Mouse (Mus musculus) limb, embryonic 12.5 days (tissue): ENCODE measurements around the gene Fam83f. TPM values are rescaled to one million over a fixed set of nuclear protein-coding genes. Genes with fewer than 3 reads are reported as not detected.

ENCODE experiments used
- ATAC-seq: fragments of 200-750 bp; cut with Nextera tagmentation; 2 replicates; pipeline ENCODE4 v1.8.0; 2017; ENCODE audit warnings: low read depth, moderate TSS enrichment; ENCODE audit not compliant: insufficient number of reproducible peaks, insufficient read depth, low FRiP score, low TSS enrichment
- H3K27ac ChIP-seq: fragments of 300-500 bp; sonication (generic); 2 replicates; pipeline ENCODE4 v1.5.1; 2016; ENCODE audit warnings: mild to moderate bottlenecking, moderate library complexity
- H3K27me3 ChIP-seq: fragments of 300-500 bp; sonication (generic); 2 replicates; pipeline ENCODE4 v1.6.1; 2016; ENCODE audit warnings: mild to moderate bottlenecking, moderate library complexity
- H3K36me3 ChIP-seq: fragments of 300-500 bp; sonication (generic); 2 replicates; pipeline ENCODE4 v1.6.1; 2016; ENCODE audit warnings: mild to moderate bottlenecking, moderate library complexity
- H3K4me1 ChIP-seq: fragments of 300-500 bp; sonication (generic); replicated peaks from 2 replicates; pipeline ENCODE4 v1.6.1; 2016
- H3K4me2 ChIP-seq: fragments of 300-500 bp; sonication (generic); 2 replicates; pipeline ENCODE4 v1.6.1; 2016; ENCODE audit warnings: mild to moderate bottlenecking, moderate library complexity
- H3K4me3 ChIP-seq: fragments of 300-500 bp; sonication (generic); replicated peaks from 2 replicates; pipeline ENCODE4 v1.5.1; 2016; ENCODE audit warnings: mild to moderate bottlenecking
- H3K9ac ChIP-seq: fragments of 300-500 bp; sonication (generic); replicated peaks from 2 replicates; pipeline ENCODE4 v1.6.1; 2016; ENCODE audit warnings: mild to moderate bottlenecking, moderate library complexity
- H3K9me3 ChIP-seq: fragments of 300-500 bp; sonication (generic); 2 replicates; pipeline ENCODE4 v1.6.1; 2016; ENCODE audit warnings: mild to moderate bottlenecking, moderate library complexity
- WGBS: fragments of 180-500 bp; shearing (Covaris S2); methylation state at CpG from one replicate; pipeline ENCODE4 v1.1.7; 2016; 5-methylcytosine and 5-hydroxymethylcytosine counted together
- polyA plus RNA-seq: library from polyadenylated mRNA; unstranded; fragments of >200 nt; fragmentation: Nextera tagmentation; extraction: Ambion mirVana; gene quantifications from 2 replicates; pipeline ENCODE4 v1.2.1, GENCODE M21; 2016

Gene Fam83f
- polyA plus RNA-seq, 1 experiment from 2014 or later: 1.3 TPM

GRCm38 (mm10) chr15:80688536-80688935, 16.9 kb downstream of the Fam83f start:
- Histone ChIP-seq H3K4me1 (peaks cover 8% of the 10 kb centered on the region), H3K9ac (no peak overlapping the region), H3K4me2 (no peak overlapping the region), H3K27ac (no peak overlapping the region), H3K9me3 (no peaks in the 10 kb centered on the region), H3K4me3 (no peak overlapping the region), H3K27me3 (no peaks in the 10 kb centered on the region; the same call in 1 of the 2 replicates), H3K36me3 (no peaks in the 10 kb centered on the region)
- WGBS: 80% methylated on average over 7 of the region's 7 CpGs
- no peak for ATAC-seq

- H3K9me3 ChIP-seq: no peaks in the 10 kb centered on the region
- H3K4me3 ChIP-seq: no peak overlapping the region
- 53% methylated on average over 3 of the region's 3 CpGs for WGBS
- H3K9ac ChIP-seq: no peak overlapping the region
- H3K4me1 ChIP-seq: peaks cover 30% of the 10 kb centered on the region
- ATAC-seq: no peak
- no peaks in the 10 kb centered on the region for H3K36me3 ChIP-seq
- H3K27ac ChIP-seq: no peak overlapping the region
- no peaks in the 10 kb centered on the region for H3K27me3 ChIP-seq
- no peak overlapping the region for H3K4me2 ChIP-seq
Measured at GRCm38 (mm10) chr15:80693492-80693891, 21.8 kb downstream of the Fam83f start.

- H3K4me1 ChIP-seq: peaks cover 31% of the 10 kb centered on the region
- ATAC-seq: 0 out of 2 replicates have a peak, but pooled peaks have one; percentile 12
- H3K27me3 ChIP-seq: no peaks in the 10 kb centered on the region
- no peaks in the 10 kb centered on the region for H3K36me3 ChIP-seq
- H3K27ac ChIP-seq: no peak overlapping the region
- no peak overlapping the region for H3K4me3 ChIP-seq
- H3K9me3 ChIP-seq: no peaks in the 10 kb centered on the region
- H3K9ac ChIP-seq: peak overlapping the region; percentile 38; the same call in 1 of the 2 replicates
- H3K4me2 ChIP-seq: 0 out of 2 replicates have a peak overlapping the region, but pooled peaks have one; percentile 23
- WGBS: 28% methylated on average over 11 of the region's 11 CpGs
Measured at GRCm38 (mm10) chr15:80694125-80694910, 22.7 kb downstream of the Fam83f start.

DNA sequence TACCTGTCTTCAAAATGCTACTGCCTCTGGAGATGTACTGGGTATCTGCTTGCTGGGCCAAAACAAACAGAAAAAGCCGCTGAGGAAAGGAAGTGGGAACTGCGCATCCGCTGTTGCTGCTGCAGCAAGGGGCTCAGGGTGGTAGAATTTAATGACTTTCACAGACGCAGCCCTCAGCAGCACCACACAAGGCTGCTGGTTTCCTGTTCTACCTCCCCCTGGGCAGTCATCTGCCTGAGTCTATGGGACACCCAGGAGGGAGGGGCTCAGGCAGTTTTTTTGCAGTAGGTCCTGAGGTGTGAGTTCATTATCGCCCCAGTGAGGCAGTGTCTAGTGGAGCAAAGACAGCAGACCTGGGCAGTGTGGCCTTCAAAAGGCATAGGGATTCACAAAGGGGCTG, 25.9 kb downstream of the Fam83f start:
- Histone ChIP-seq H3K4me3 (no peak overlapping the region), H3K9me3 (no peaks in the 10 kb centered on the region), H3K4me1 (peaks cover 31% of the 10 kb centered on the region), H3K4me2 (peak overlapping the region; percentile 15; the same call in 1 of the 2 replicates), H3K27me3 (0 out of 2 replicates have a peak, but pooled peaks cover 2% of the 10 kb centered on the region), H3K9ac (no peak overlapping the region; the same call in 1 of the 2 replicates), H3K27ac (peak overlapping the region; percentile 77), H3K36me3 (no peaks in the 10 kb centered on the region)
- WGBS: 21% methylated on average over 5 of the region's 5 CpGs
- 0 out of 2 replicates have a peak, but pooled peaks have one; percentile 22 for ATAC-seq

DNA sequence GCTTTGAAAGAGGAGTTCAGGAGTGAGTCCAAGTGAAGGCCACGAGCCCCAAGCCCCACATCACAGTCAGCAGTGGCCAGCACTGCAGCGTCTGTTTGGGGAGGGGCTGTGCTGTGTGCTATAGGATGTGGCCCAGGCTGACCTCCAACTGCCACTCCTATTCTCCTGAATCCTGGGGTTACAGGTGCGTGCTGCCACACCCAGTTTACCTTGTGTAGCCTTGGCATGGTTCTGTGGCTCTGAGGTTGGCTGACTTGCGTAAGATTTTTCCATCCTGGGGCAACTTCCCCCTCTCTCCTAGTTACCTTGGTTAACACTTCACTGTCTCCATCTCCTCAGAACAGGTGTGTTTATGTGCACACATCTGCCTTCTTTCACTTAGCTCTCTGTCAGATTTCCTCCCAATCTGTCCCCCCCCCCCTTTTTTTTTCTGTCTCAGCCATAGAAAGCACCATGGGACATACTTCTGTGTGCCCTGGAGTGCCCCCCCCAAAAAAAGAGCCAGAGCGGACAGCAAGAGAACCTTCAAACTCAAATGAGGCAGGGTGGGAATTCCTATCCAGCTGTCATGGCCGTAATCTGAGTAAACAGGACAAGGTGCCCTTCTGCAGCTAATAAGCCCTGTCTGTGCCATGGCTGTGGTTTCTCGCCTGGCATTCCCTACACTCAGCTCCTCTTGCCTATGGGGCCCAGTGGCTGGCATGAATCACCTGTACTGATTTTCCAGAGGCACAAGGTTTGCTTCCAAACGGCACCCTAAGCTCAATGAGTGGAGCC, 30.0 kb downstream of the Fam83f start:
- WGBS: 73% methylated on average over 8 of the region's 8 CpGs
- Histone ChIP-seq H3K4me2 (no peak overlapping the region), H3K4me1 (peaks cover 17% of the 10 kb centered on the region), H3K9me3 (no peaks in the 10 kb centered on the region), H3K4me3 (no peak overlapping the region), H3K9ac (no peak overlapping the region), H3K36me3 (no peaks in the 10 kb centered on the region), H3K27ac (no peak overlapping the region), H3K27me3 (0 out of 2 replicates have a peak, but pooled peaks cover 2% of the 10 kb centered on the region)
- ATAC-seq: no peak

GRCm38 (mm10) chr15:80702910-80703309, 31.3 kb downstream of the Fam83f start:
- Histone ChIP-seq H3K4me3 (no peak overlapping the region), H3K9ac (no peak overlapping the region), H3K4me1 (peaks cover 24% of the 10 kb centered on the region), H3K27ac (no peak overlapping the region), H3K9me3 (no peaks in the 10 kb centered on the region), H3K27me3 (0 out of 2 replicates have a peak, but pooled peaks cover 2% of the 10 kb centered on the region), H3K36me3 (no peaks in the 10 kb centered on the region), H3K4me2 (no peak overlapping the region)
- no peak for ATAC-seq
- WGBS: 85% methylated on average over 5 of the region's 5 CpGs

GRCm38 (mm10) chr15:80703495-80703894, 31.8 kb downstream of the Fam83f start:
- WGBS: 66% methylated on average over 2 of the region's 2 CpGs
- no peak overlapping the region for H3K9ac ChIP-seq
- ATAC-seq: no peak

GRCm38 (mm10) chr15:80704267-80704666, 32.6 kb downstream of the Fam83f start:
- Histone ChIP-seq H3K4me2 (peak overlapping the region; percentile 26; the same call in 1 of the 2 replicates), H3K9ac (no peak overlapping the region)
- peak; percentile 89 for ATAC-seq

More at GRCm38 (mm10) chr15:80703495-80703894, 31.8 kb downstream of the Fam83f start:
- Histone ChIP-seq H3K4me3 (no peak overlapping the region), H3K9me3 (no peaks in the 10 kb centered on the region), H3K27ac (no peak overlapping the region), H3K36me3 (no peaks in the 10 kb centered on the region), H3K4me1 (peaks cover 18% of the 10 kb centered on the region), H3K4me2 (no peak overlapping the region), H3K27me3 (0 out of 2 replicates have a peak, but pooled peaks cover 2% of the 10 kb centered on the region)

DNA sequence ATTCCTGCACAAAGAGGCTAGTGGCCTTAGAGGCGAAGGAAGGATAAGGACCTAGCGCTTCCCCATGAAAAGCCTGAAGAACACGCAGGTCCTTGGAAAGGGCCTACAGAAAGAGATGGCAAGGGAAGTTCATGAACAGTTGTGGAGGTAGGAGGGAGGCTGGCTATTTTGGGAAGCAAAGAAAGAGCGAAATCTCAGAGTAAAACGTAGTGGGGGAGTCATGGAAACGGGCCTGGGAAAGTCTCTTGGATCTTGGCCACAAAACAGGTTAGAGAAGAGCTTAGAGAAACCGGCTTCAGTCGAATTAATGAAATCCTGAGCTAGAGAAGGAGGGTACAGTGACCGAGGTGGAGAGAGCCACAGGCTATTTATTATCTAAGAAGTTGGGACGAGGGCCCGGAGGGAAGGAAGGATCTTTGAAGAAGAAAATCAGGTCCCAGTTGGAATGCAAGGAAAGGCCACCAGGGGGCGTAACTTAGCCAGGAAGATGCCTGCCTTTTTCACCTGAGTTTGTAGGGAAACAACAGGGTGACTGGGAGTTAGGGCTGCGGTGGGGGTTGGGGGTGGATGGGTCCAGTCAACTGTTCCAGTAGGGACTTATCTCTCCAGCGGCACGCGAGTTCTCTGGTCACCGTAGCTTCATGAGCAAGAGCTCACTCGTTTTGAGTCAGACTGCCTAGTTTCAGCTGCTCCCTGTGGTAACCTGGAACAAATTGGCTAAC, 34.3 kb downstream of the Fam83f start:
- H3K4me1 ChIP-seq: peaks cover 17% of the 10 kb centered on the region
- peak overlapping the region; percentile 52 for H3K4me2 ChIP-seq
- no peak for ATAC-seq
- H3K27me3 ChIP-seq: 0 out of 2 replicates have a peak, but pooled peaks cover 2% of the 10 kb centered on the region
- H3K9ac ChIP-seq: no peak overlapping the region
- no peaks in the 10 kb centered on the region for H3K36me3 ChIP-seq
- peak overlapping the region; percentile 46 for H3K27ac ChIP-seq
- H3K4me3 ChIP-seq: peak overlapping the region; percentile 19
- H3K9me3 ChIP-seq: no peaks in the 10 kb centered on the region
- 29% methylated on average over 18 of the region's 18 CpGs for WGBS

More at GRCm38 (mm10) chr15:80704267-80704666, 32.6 kb downstream of the Fam83f start:
- Histone ChIP-seq H3K9me3 (no peaks in the 10 kb centered on the region), H3K4me1 (peaks cover 17% of the 10 kb centered on the region), H3K27ac (no peak overlapping the region), H3K27me3 (0 out of 2 replicates have a peak, but pooled peaks cover 2% of the 10 kb centered on the region), H3K4me3 (no peak overlapping the region), H3K36me3 (no peaks in the 10 kb centered on the region)
- WGBS: 3% methylated on average over 7 of the region's 7 CpGs

GRCm38 (mm10) chr15:80706596-80706995, 34.9 kb downstream of the Fam83f start:
- Histone ChIP-seq H3K27me3 (0 out of 2 replicates have a peak, but pooled peaks cover 2% of the 10 kb centered on the region), H3K4me3 (peak overlapping the region; percentile 19), H3K4me2 (peak overlapping the region; percentile 52), H3K36me3 (no peaks in the 10 kb centered on the region), H3K4me1 (peaks cover 17% of the 10 kb centered on the region), H3K27ac (peak overlapping the region; percentile 78), H3K9ac (no peak overlapping the region), H3K9me3 (no peaks in the 10 kb centered on the region)
- WGBS: 15% methylated on average over 11 of the region's 11 CpGs
- no peak for ATAC-seq
